Mouse (Mus musculus): ENCODE data around the gene Tmc6. TPM values are rescaled to one million over a fixed set of nuclear protein-coding genes. Genes with fewer than 3 reads are reported as not detected.
A peak's percentile ranks its signal among the peaks of the same experiment; 100 is the strongest.

The Tmc6 gene
- total and polyA plus RNA-seq, 3 experiments: 16.8 to 28.4 (median 26.8) TPM

GRCm38 (mm10) chr11:117830401-117830800 is 48.4 kb upstream of the Tmc6 start:
- H3K9me3 ChIP-seq (replicated peaks; ENCODE audit: low read length): no peaks in the 10 kb centered on the region
- H3K79me2 ChIP-seq (replicated peaks; ENCODE audit: control insufficient read depth, extremely low read depth, insufficient read depth, poor library complexity, severe bottlenecking): peaks cover 21% of the 10 kb centered on the region
- in situ Hi-C loops (cut with MboI; ENCODE audit: low pct_ligation_motif_present, low pct_unique_long_range_greater_than_20kb, low sequenced_read_pairs) (no loop called here), dilution Hi-C loops (cut with MboI; ENCODE audit: extremely low pct_ligation_motif_present, extremely low pct_unique_long_range_greater_than_20kb, low sequenced_read_pairs) (no loop called here)
- no peak for DNase-seq (ENCODE audit: extremely low read depth)
- H3K27me3 ChIP-seq (replicated peaks): no peaks in the 10 kb centered on the region
- peaks cover 11 to 39% of the 10 kb centered on the region in 2 experiments for H3K4me1 ChIP-seq (ENCODE audit: control insufficient read depth in 1 of 2, insufficient read depth in 2 of 2)
- H3K4me2 ChIP-seq (ENCODE audit: insufficient read depth, low read depth, poor library complexity, severe bottlenecking): no peak overlapping the region
- H3K4me3 ChIP-seq (replicated peaks in 1 of 3; ENCODE audit: low read depth in 2 of 3, low read length in 2 of 3, poor library complexity in 1 of 3): no peak overlapping the region
- no peak overlapping the region for H3K27ac ChIP-seq (ENCODE audit: insufficient read depth, low read depth)
- peaks cover 0 to 17% of the 10 kb centered on the region in 2 experiments for H3K36me3 ChIP-seq (replicated peaks in 1 of 2; ENCODE audit: control insufficient read depth in 1 of 2, insufficient read depth in 1 of 2, low read length in 1 of 2)
- TF ChIP-seq SIN3A (IDR thresholded peaks at IDR 0.05; ENCODE audit: low read length) (no peak), MAZ (IDR thresholded peaks at IDR 0.05; ENCODE audit: low read depth, low read length) (no peak), TBP (conservative IDR thresholded peaks at IDR 0.05; ENCODE audit: low read depth, low read length) (no peak), ZC3H11A (IDR thresholded peaks at IDR 0.05; ENCODE audit: low read depth, low read length) (no peak), SMC3 (IDR thresholded peaks at IDR 0.05; ENCODE audit: low read depth, low read length) (no peak), GABPA (IDR thresholded peaks at IDR 0.05; ENCODE audit: insufficient replicate concordance, low read depth, low read length) (no peak), ZNF384 (IDR thresholded peaks at IDR 0.05; ENCODE audit: low read depth, low read length) (no peak), UBTF (IDR thresholded peaks at IDR 0.05; ENCODE audit: low read depth, low read length) (no peak), JUND (conservative IDR thresholded peaks at IDR 0.05; ENCODE audit: low read depth, low read length) (no peak), CHD1 (IDR thresholded peaks at IDR 0.05; ENCODE audit: low read depth, low read length) (no peak), CTCF (conservative IDR thresholded peaks at IDR 0.05 in 1 of 2, IDR thresholded peaks at IDR 0.05 in 1 of 2; ENCODE audit: low read depth in 2 of 2, low read length in 2 of 2) (no peak), ETS1 (conservative IDR thresholded peaks at IDR 0.05; ENCODE audit: low read depth, low read length) (no peak), MYC (IDR thresholded peaks at IDR 0.05; ENCODE audit: low read depth, low read length) (no peak)
- H3K9ac ChIP-seq (ENCODE audit: insufficient read depth, low read depth): no peak overlapping the region

- H3K79me2 ChIP-seq (replicated peaks; ENCODE audit: control insufficient read depth, extremely low read depth, insufficient read depth, poor library complexity, severe bottlenecking): peaks cover 28% of the 10 kb centered on the region
- H3K27me3 ChIP-seq (replicated peaks): no peaks in the 10 kb centered on the region
- peaks cover 0 to 11% of the 10 kb centered on the region in 2 experiments for H3K36me3 ChIP-seq (replicated peaks in 1 of 2; ENCODE audit: control insufficient read depth in 1 of 2, insufficient read depth in 1 of 2, low read length in 1 of 2)
- in situ Hi-C loops (cut with MboI; ENCODE audit: low pct_ligation_motif_present, low pct_unique_long_range_greater_than_20kb, low sequenced_read_pairs) (loop anchor here (5.0 to 10.0 kb wide), 3 partner anchors 37 to 355 kb away; no protein-coding TSS in a partner anchor), dilution Hi-C loops (cut with MboI; ENCODE audit: extremely low pct_ligation_motif_present, extremely low pct_unique_long_range_greater_than_20kb, low sequenced_read_pairs) (no loop called here)
- no peak overlapping the region for H3K4me2 ChIP-seq (ENCODE audit: insufficient read depth, low read depth, poor library complexity, severe bottlenecking)
- peak overlapping the region; percentile 57; the same call in 1 of the 2 replicates for H3K9ac ChIP-seq (ENCODE audit: insufficient read depth, low read depth)
- DNase-seq (ENCODE audit: extremely low read depth): no peak
- no peak overlapping the region for H3K4me3 ChIP-seq (replicated peaks in 1 of 3; ENCODE audit: low read depth in 2 of 3, low read length in 2 of 3, poor library complexity in 1 of 3)
- peaks cover 11 to 39% of the 10 kb centered on the region in 2 experiments for H3K4me1 ChIP-seq (ENCODE audit: control insufficient read depth in 1 of 2, insufficient read depth in 2 of 2)
- H3K9me3 ChIP-seq (replicated peaks; ENCODE audit: low read length): no peaks in the 10 kb centered on the region
- TF ChIP-seq TBP (conservative IDR thresholded peaks at IDR 0.05; ENCODE audit: low read depth, low read length) (no peak), USF1 (IDR thresholded peaks at IDR 0.05; ENCODE audit: low read depth, low read length) (no peak), ETS1 (conservative IDR thresholded peaks at IDR 0.05; ENCODE audit: low read depth, low read length) (no peak), RAD21 (IDR thresholded peaks at IDR 0.05; ENCODE audit: low read depth, low read length) (no peak), UBTF (IDR thresholded peaks at IDR 0.05; ENCODE audit: low read depth, low read length) (no peak), MAX (IDR thresholded peaks at IDR 0.05; ENCODE audit: low read length) (no peak), POLR2A (IDR thresholded peaks at IDR 0.05; ENCODE audit: low read depth, low read length) (no peak)
- no peak overlapping the region for H3K27ac ChIP-seq (ENCODE audit: insufficient read depth, low read depth)
Observed at GRCm38 (mm10) chr11:117829671-117830215, 47.7 kb upstream of the Tmc6 start.

Measured in CH12.LX (cell line).